Mouse (Mus musculus) heart, postnatal 0 days (tissue): ENCODE results near the gene Frmd4b.

Source experiments
- CTCF ChIP-seq: IDR thresholded peaks from 2 replicates; pipeline ENCODE4 v1.5.1; 2016; ENCODE audit warnings: antibody characterized with exemption, control low read depth, low read depth
- EP300 ChIP-seq: IDR thresholded peaks from 2 replicates; pipeline ENCODE4 v1.6.1; 2016; ENCODE audit warnings: antibody characterized with exemption, low read depth

DNA sequence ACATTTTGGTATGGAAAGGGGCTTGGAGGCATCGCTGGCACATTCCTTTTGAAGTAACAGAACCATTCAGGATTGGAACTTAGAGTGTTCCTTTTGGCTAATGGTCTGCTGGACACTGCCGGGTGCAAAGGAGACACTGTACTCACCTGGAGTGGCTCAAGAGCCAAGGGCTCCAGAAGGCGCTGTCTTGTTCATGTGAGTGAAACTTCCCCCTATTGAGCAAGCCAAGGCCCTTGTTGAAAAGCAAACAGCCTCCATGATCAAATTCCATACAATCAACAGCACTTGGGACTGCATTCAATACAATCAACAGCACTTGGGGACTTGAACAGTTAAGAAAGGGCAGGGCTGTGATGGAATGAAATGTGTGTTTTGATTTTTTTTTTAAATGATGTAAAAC is 109.4 kb downstream of the Frmd4b start:
- no peak for TF ChIP-seq CTCF
- TF ChIP-seq EP300, result no peak
